In the genomic region with DNA sequence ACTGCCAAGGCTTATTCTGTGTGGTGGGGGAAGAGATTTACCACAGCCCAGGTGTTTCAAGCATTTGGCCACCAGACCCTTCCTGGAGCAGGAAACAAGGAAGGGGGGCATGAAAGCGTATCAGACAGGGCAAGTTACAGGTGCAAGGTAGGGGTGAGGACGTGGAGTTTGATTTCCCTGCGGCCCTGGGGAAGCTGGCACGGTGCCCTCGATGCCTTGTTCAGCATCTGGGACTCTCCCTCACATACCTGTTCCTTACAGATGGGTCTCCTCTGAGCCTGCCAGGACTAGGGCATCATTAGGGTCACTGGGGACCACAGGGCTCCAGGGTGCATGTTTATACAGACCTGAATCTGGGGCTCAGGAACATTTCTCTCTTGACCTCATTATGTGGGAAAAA, we compare ENCODE assay signal across 26 mouse cellular contexts. TPM values are rescaled to one million over a fixed set of nuclear protein-coding genes. Genes with fewer than 3 reads are reported as not detected.
DNase-seq lines count a peak whose midpoint lies in the region; ATAC-seq and TF ChIP-seq lines count a peak whose summit lies in the region.
"Had no signal": no experiment of that assay in that cellular context is flagged by ENCODE, and none has a peak within 500 bp of the region (broad histone marks: within the 10 kb centered on the region; RNA-seq: fewer than 3 reads in every experiment).

No protein-coding gene starts in this region.

- no peaks in the 10 kb centered on the region for H3K9me3 ChIP-seq in hindbrain, embryonic 13.5 days
- H3K9me3 ChIP-seq in hindbrain, postnatal 0 days (ENCODE audit: low read length), result no peaks in the 10 kb centered on the region
- no peaks in the 10 kb centered on the region for H3K9me3 ChIP-seq in midbrain, embryonic 10.5 days (replicated peaks)
- no peaks in the 10 kb centered on the region for H3K9me3 ChIP-seq in midbrain, embryonic 11.5 days (ENCODE audit: control insufficient read depth, low read length)
- H3K9me3 ChIP-seq in midbrain, embryonic 15.5 days, result no peaks in the 10 kb centered on the region
- H3K9me3 ChIP-seq: embryonic facial prominence, embryonic 15.5 days; heart, embryonic 10.5 days; liver, embryonic 15.5 days; lung, embryonic 15.5 days; neural tube, embryonic 13.5 days had no signal

- H3K4me1 ChIP-seq in hindbrain, embryonic 13.5 days (replicated peaks), result peaks cover 75% of the 10 kb centered on the region
- peaks cover 46% of the 10 kb centered on the region for H3K4me1 ChIP-seq in hindbrain, postnatal 0 days (ENCODE audit: insufficient read depth, low read length)
- H3K4me1 ChIP-seq in midbrain, embryonic 10.5 days, result peaks cover 80% of the 10 kb centered on the region
- peaks cover 41% of the 10 kb centered on the region for H3K4me1 ChIP-seq in midbrain, embryonic 11.5 days (ENCODE audit: control insufficient read depth, insufficient read depth, low read length)
- peaks cover 67% of the 10 kb centered on the region for H3K4me1 ChIP-seq in midbrain, embryonic 15.5 days

- peaks cover 40% of the 10 kb centered on the region for H3K27me3 ChIP-seq in hindbrain, embryonic 13.5 days
- no peaks in the 10 kb centered on the region for H3K27me3 ChIP-seq in hindbrain, postnatal 0 days (ENCODE audit: insufficient read depth, low read length)
- peaks cover 87% of the 10 kb centered on the region for H3K27me3 ChIP-seq in midbrain, embryonic 10.5 days (ENCODE audit: low read depth, poor library complexity, severe bottlenecking)
- peaks cover 9% of the 10 kb centered on the region; the same call in 1 of the 2 replicates for H3K27me3 ChIP-seq in midbrain, embryonic 11.5 days (ENCODE audit: control insufficient read depth, insufficient read depth, low read length)
- peaks cover 12% of the 10 kb centered on the region; the same call in 1 of the 2 replicates for H3K27me3 ChIP-seq in midbrain, embryonic 15.5 days (replicated peaks)

- H3K9ac ChIP-seq in hindbrain, embryonic 13.5 days, result peak overlapping the region; percentile 24; the same call in 1 of the 2 replicates
- no peak overlapping the region for H3K9ac ChIP-seq in hindbrain, postnatal 0 days (replicated peaks; ENCODE audit: low read length)
- no peak overlapping the region for H3K9ac ChIP-seq in midbrain, embryonic 11.5 days (ENCODE audit: low read length)
- no peak overlapping the region for H3K9ac ChIP-seq in midbrain, embryonic 15.5 days
- H3K9ac ChIP-seq: embryonic facial prominence, embryonic 15.5 days; liver, embryonic 15.5 days; lung, embryonic 15.5 days had no signal

- H3K4me2 ChIP-seq in hindbrain, embryonic 13.5 days, result no peak overlapping the region
- no peak overlapping the region for H3K4me2 ChIP-seq in hindbrain, postnatal 0 days (ENCODE audit: low read depth, low read length)
- H3K4me2 ChIP-seq in midbrain, embryonic 11.5 days, result no peak overlapping the region
- no peak overlapping the region for H3K4me2 ChIP-seq in midbrain, embryonic 15.5 days
- H3K4me2 ChIP-seq: embryonic facial prominence, embryonic 15.5 days; liver, embryonic 15.5 days; lung, embryonic 15.5 days; neural tube, embryonic 13.5 days had no signal

- no peak for TF ChIP-seq CTCF in hindbrain, postnatal 0 days (IDR thresholded peaks at IDR 0.05; ENCODE audit: low read depth)

- WGBS in hindbrain, embryonic 13.5 days, result 58% methylated on average over 5 of the region's 5 CpGs
- WGBS in hindbrain, postnatal 0 days, result 63% methylated on average over 5 of the region's 5 CpGs
- WGBS in midbrain, embryonic 10.5 days, result 91% methylated on average over 5 of the region's 5 CpGs
- 87% methylated on average over 5 of the region's 5 CpGs for WGBS in midbrain, embryonic 11.5 days
- WGBS in midbrain, embryonic 15.5 days, result 85% methylated on average over 5 of the region's 5 CpGs

- no peak overlapping the region for H3K4me3 ChIP-seq in hindbrain, embryonic 13.5 days
- no peak overlapping the region for H3K4me3 ChIP-seq in hindbrain, postnatal 0 days (ENCODE audit: low read length)
- H3K4me3 ChIP-seq in midbrain, embryonic 10.5 days, result no peak overlapping the region
- no peak overlapping the region for H3K4me3 ChIP-seq in midbrain, embryonic 11.5 days (ENCODE audit: low read depth, low read length)
- H3K4me3 ChIP-seq in midbrain, embryonic 15.5 days, result no peak overlapping the region
- H3K4me3 ChIP-seq: embryonic facial prominence, embryonic 15.5 days; heart, embryonic 10.5 days; liver, embryonic 15.5 days; lung, embryonic 15.5 days; myocyte; neural tube, embryonic 13.5 days had no signal

- H3K36me3 ChIP-seq in hindbrain, embryonic 13.5 days, result no peaks in the 10 kb centered on the region
- H3K36me3 ChIP-seq in hindbrain, postnatal 0 days (ENCODE audit: insufficient read depth, low read length), result no peaks in the 10 kb centered on the region
- peaks cover 19% of the 10 kb centered on the region for H3K36me3 ChIP-seq in midbrain, embryonic 10.5 days
- H3K36me3 ChIP-seq in midbrain, embryonic 11.5 days (ENCODE audit: control insufficient read depth, insufficient read depth, low read length), result 0 out of 2 replicates have a peak, but pooled peaks cover 2% of the 10 kb centered on the region
- no peaks in the 10 kb centered on the region for H3K36me3 ChIP-seq in midbrain, embryonic 15.5 days (replicated peaks)
- H3K36me3 ChIP-seq: heart, embryonic 10.5 days; liver, embryonic 15.5 days; lung, embryonic 15.5 days; neural tube, embryonic 13.5 days had no signal

- H3K27ac ChIP-seq in hindbrain, embryonic 13.5 days, result no peak overlapping the region
- H3K27ac ChIP-seq in hindbrain, postnatal 0 days, result no peak overlapping the region
- H3K27ac ChIP-seq in midbrain, embryonic 10.5 days (replicated peaks), result peak overlapping the region; percentile 81
- H3K27ac ChIP-seq in midbrain, embryonic 11.5 days (ENCODE audit: low read depth, low read length), result no peak overlapping the region
- peak overlapping the region; percentile 66; the same call in 1 of the 2 replicates for H3K27ac ChIP-seq in midbrain, embryonic 15.5 days
- H3K27ac ChIP-seq: embryonic facial prominence, embryonic 15.5 days; heart, embryonic 10.5 days; liver, embryonic 15.5 days; lung, embryonic 15.5 days had no signal

- ATAC-seq in hindbrain, embryonic 13.5 days (ENCODE audit: low FRiP score), result no peak
- no peak for ATAC-seq in hindbrain, postnatal 0 days
- no peak for ATAC-seq in midbrain, embryonic 11.5 days (ENCODE audit: low FRiP score)
- no peak for ATAC-seq in midbrain, embryonic 15.5 days (replicated peaks)
- ATAC-seq: intestine, postnatal 0 days had no signal

- DNase-seq in cerebellum, adult 9-10 months, result peak; percentile 45
- no peak for DNase-seq in cerebellum, postnatal 10 days
- DNase-seq in hindbrain, postnatal 0 days (ENCODE audit: low spot score), result no peak
- DNase-seq in midbrain, embryonic 10.5 days (ENCODE audit: low spot score), result no peak
- no peak for DNase-seq in midbrain, embryonic 11.5 days (ENCODE audit: low spot score, missing footprints)
- DNase-seq: adrenal gland, postnatal 10 days; cerebellum, postnatal 36 days; embryo, embryonic 11 days; gastrocnemius, postnatal 10 days; heart, postnatal 4 days; left cerebral cortex, postnatal 4 days; liver; lung, postnatal 4 days; right cerebral cortex, postnatal 4 days; thymus, postnatal 25 days had no signal

RNA-seq across cellular contexts. Expression of a gene that starts 12.8 kb away (rescaled TPM):
- polyA plus RNA-seq in hindbrain, embryonic 13.5 days (2015; fragmentation: Nextera tagmentation; extraction: Ambion mirVana), result 7.1 and 8.1 TPM in 2 replicates
- 8.4 and 10.1 TPM in 2 replicates for total RNA-seq in hindbrain, postnatal 0 days (2014; rRNA removed)
- 7.8 and 8.1 TPM in 2 replicates for polyA plus RNA-seq in hindbrain, postnatal 0 days (2015; fragmentation: Nextera tagmentation; extraction: Ambion mirVana)
- polyA plus RNA-seq in midbrain, embryonic 10.5 days (2016; fragmentation: Nextera tagmentation; extraction: Ambion mirVana), result 6.0 and 7.5 TPM in 2 replicates
- 7.5 and 8.2 TPM in 2 replicates for polyA plus RNA-seq in midbrain, embryonic 11.5 days (2014; fragmentation: Nextera tagmentation; extraction: Ambion mirVana)
- 12.2 and 12.5 TPM in 2 replicates for polyA plus RNA-seq in midbrain, embryonic 15.5 days (2015; fragmentation: Nextera tagmentation; extraction: Ambion mirVana)
- total RNA-seq: granulocyte monocyte progenitor cell, adult 5-6 weeks; megakaryocyte-erythroid progenitor cell, adult 5-6 weeks had no signal

RNA-seq across cellular contexts. Expression of a gene that starts 36.1 kb away (rescaled TPM):
- polyA plus RNA-seq in hindbrain, embryonic 13.5 days (2015; fragmentation: Nextera tagmentation; extraction: Ambion mirVana), result 4.2 and 5.3 TPM in 2 replicates
- total RNA-seq in hindbrain, postnatal 0 days (2014; rRNA removed), result 4.8 and 9.5 TPM in 2 replicates
- 6.5 and 6.7 TPM in 2 replicates for polyA plus RNA-seq in hindbrain, postnatal 0 days (2015; fragmentation: Nextera tagmentation; extraction: Ambion mirVana)
- polyA plus RNA-seq in midbrain, embryonic 10.5 days (2016; fragmentation: Nextera tagmentation; extraction: Ambion mirVana), result 2.2 and 2.9 TPM in 2 replicates
- 2.2 and 3.0 TPM in 2 replicates for polyA plus RNA-seq in midbrain, embryonic 11.5 days (2014; fragmentation: Nextera tagmentation; extraction: Ambion mirVana)
- 5.6 and 6.0 TPM in 2 replicates for polyA plus RNA-seq in midbrain, embryonic 15.5 days (2015; fragmentation: Nextera tagmentation; extraction: Ambion mirVana)

RNA-seq across cellular contexts. Expression of a gene that starts 53.0 kb away (rescaled TPM):
- 233 and 239 TPM in 2 replicates for polyA plus RNA-seq in hindbrain, embryonic 13.5 days (2015; fragmentation: Nextera tagmentation; extraction: Ambion mirVana)
- 87.3 and 89.0 TPM in 2 replicates for total RNA-seq in hindbrain, postnatal 0 days (2014; rRNA removed)
- polyA plus RNA-seq in hindbrain, postnatal 0 days (2015; fragmentation: Nextera tagmentation; extraction: Ambion mirVana), result 146 and 151 TPM in 2 replicates
- 427 and 470 TPM in 2 replicates for polyA plus RNA-seq in midbrain, embryonic 10.5 days (2016; fragmentation: Nextera tagmentation; extraction: Ambion mirVana)
- 410 and 416 TPM in 2 replicates for polyA plus RNA-seq in midbrain, embryonic 11.5 days (2014; fragmentation: Nextera tagmentation; extraction: Ambion mirVana)
- polyA plus RNA-seq in midbrain, embryonic 15.5 days (2015; fragmentation: Nextera tagmentation; extraction: Ambion mirVana), result 214 and 230 TPM in 2 replicates

Comparison
In these comparisons a context has a peak if more than half of its experiments do, and no peak if none do; other contexts are left out.
1. H3K27ac ChIP-seq: peak in midbrain, embryonic 10.5 days (single experiment) and midbrain, embryonic 15.5 days (single experiment); none in hindbrain, embryonic 13.5 days (single experiment), hindbrain, postnatal 0 days (single experiment) and midbrain, embryonic 11.5 days (single experiment).